Mouse (Mus musculus): ENCODE measurements around the gene Foxc1. TPM values are rescaled to one million over a fixed set of nuclear protein-coding genes. Genes with fewer than 3 reads are reported as not detected.

Foxc1 gene
- polyA plus RNA-seq, 1 experiment from 2014 or later, result 0.63 TPM

DNA sequence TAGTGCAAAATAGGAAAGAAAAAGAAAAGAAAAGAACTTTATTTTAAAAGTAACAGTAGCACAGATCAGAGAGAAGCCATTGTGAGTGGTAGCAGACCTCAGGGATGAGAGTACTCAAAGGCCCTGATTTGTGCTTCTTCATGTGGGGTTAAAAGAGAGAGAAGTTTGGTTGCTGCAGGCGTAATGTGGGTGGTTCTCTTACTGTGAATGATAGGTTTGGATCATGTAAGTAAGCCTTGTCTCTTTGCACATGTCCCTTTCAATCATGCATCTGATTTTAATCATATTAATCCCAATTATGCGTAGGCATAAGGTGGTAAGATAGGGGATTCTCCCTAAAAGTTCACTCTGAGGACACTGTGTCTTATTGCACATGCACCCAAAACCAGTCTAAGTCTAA is 24.4 kb upstream of the Foxc1 start:
- no peak for ATAC-seq
- H3K9me3 ChIP-seq (ENCODE audit: control insufficient read depth, low read length), result no peaks in the 10 kb centered on the region

DNA sequence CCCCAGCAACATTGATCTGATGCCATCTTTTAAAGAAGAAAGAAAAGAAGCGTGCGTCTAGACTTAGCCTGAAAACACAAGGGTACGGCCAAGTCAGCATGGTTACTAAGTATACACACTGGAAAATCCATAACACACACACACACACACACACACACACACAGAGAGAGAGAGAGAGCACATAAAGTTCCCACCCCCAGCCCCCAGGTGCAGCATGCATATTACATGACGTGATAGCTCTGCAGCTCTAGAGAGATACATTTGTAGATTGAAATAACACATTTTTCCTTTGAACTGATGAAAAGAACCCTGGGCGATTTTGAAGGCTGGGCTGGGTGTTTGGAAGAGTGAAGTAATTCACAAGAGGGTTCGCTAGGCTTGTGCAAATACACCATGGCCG is 21.7 kb upstream of the Foxc1 start:
- Histone ChIP-seq H3K4me1 (ENCODE audit: control insufficient read depth, insufficient read depth, low read depth, low read length) (no peaks in the 10 kb centered on the region), H3K9me3 (ENCODE audit: control insufficient read depth, low read length) (no peaks in the 10 kb centered on the region), H3K36me3 (ENCODE audit: control insufficient read depth, insufficient read depth, low read length) (no peaks in the 10 kb centered on the region), H3K27me3 (replicated peaks; ENCODE audit: control insufficient read depth, insufficient read depth, low read length) (no peaks in the 10 kb centered on the region), H3K4me3 (ENCODE audit: low read length) (no peak overlapping the region), H3K27ac (ENCODE audit: low read depth, low read length) (no peak overlapping the region), H3K4me2 (ENCODE audit: low read length) (no peak overlapping the region), H3K9ac (ENCODE audit: low read depth, low read length) (no peak overlapping the region)
- ATAC-seq, result no peak
- 82% methylated on average over 7 of the region's 7 CpGs for WGBS

More for the DNA sequence above, 24.4 kb upstream of the Foxc1 start:
- WGBS, result 92% methylated on average over 2 of the region's 2 CpGs
- Histone ChIP-seq H3K9ac (ENCODE audit: low read depth, low read length) (no peak overlapping the region), H3K36me3 (ENCODE audit: control insufficient read depth, insufficient read depth, low read length) (no peaks in the 10 kb centered on the region), H3K4me1 (ENCODE audit: control insufficient read depth, insufficient read depth, low read depth, low read length) (no peaks in the 10 kb centered on the region), H3K27me3 (replicated peaks; ENCODE audit: control insufficient read depth, insufficient read depth, low read length) (no peaks in the 10 kb centered on the region), H3K27ac (ENCODE audit: low read depth, low read length) (no peak overlapping the region), H3K4me3 (ENCODE audit: low read length) (no peak overlapping the region), H3K4me2 (ENCODE audit: low read length) (no peak overlapping the region)

DNA sequence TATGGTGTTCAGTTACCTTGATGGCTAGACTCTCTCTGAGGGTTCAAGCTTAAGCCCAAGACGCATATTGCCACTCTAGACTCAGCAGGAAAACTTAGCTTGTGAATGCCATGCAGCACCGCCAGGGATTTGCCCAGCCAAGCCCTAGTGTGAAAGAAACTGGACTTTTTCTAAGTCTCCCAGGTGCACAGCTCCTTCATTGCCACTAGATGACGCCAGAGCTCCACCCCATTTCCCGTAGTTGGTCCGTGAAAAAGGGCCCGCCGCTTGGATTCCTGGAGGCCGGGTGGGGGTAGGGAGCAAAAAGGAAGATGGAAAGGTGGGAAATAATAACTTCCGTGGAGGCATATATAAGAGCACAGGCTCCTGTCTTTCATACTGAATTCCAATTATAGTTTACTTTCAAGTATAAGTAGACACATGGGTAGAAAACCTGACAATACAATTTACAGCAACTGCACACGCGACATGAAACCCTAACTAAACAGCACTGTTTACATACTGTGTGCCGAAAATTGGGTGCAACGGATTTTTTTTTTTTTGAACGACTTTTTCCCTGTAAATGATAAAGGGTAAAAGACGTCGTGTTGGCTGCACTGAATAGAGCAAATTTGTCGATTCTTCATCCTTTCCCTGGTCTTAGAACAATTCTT is 13.8 kb upstream of the Foxc1 start:
- Histone ChIP-seq H3K9me3 (ENCODE audit: control insufficient read depth, low read length) (no peaks in the 10 kb centered on the region), H3K36me3 (ENCODE audit: control insufficient read depth, insufficient read depth, low read length) (no peaks in the 10 kb centered on the region), H3K4me3 (ENCODE audit: low read length) (peak overlapping the region; percentile 13; the same call in 1 of the 2 replicates), H3K27me3 (replicated peaks; ENCODE audit: control insufficient read depth, insufficient read depth, low read length) (no peaks in the 10 kb centered on the region; the same call in 1 of the 2 replicates), H3K9ac (ENCODE audit: low read depth, low read length) (no peak overlapping the region), H3K4me2 (ENCODE audit: low read length) (peak overlapping the region; percentile 45), H3K27ac (ENCODE audit: low read depth, low read length) (no peak overlapping the region), H3K4me1 (ENCODE audit: control insufficient read depth, insufficient read depth, low read depth, low read length) (no peaks in the 10 kb centered on the region)
- ATAC-seq, result peak; percentile 86
- WGBS, result 20% methylated on average over 17 of the region's 17 CpGs

DNA sequence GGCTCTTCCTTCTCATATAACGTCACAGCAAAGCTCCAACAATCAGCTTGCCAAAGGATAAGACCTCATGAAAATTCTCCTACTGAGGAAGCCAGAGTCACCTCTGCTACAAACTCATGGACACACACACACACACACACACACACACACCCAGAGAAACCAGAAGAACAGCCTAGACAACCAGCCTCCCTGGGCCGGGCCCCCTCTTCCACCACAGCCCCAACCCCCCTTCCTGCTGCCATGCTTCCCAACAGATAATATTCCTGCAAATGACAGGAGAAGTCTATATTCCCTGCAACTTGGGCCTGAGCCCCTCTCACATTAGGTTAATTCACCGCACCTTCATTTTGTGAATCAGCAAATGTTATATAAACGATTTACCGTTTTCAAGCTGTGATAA is 13.3 kb upstream of the Foxc1 start:
- WGBS, result 58% methylated on average over 5 of the region's 5 CpGs

DNA sequence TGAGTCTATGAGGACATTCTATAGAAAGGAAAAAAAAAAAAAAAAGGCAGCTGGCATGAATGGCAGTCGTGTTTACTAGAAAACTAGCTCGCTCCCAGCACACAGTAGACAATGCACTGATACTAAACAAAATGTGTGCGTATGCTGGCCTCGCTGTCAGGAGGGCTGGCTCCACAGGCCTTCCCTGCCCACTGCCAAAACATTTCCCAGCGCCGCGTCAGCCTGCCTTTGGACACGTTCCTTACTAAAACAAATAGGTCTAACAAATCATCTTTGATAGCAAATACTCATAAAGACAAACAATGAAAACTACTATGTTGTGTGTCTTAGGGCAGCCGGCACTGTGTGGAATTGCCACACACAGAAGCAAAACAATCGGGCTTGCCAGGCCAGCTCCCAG is 9.1 kb upstream of the Foxc1 start:
- Histone ChIP-seq H3K4me1 (ENCODE audit: control insufficient read depth, insufficient read depth, low read depth, low read length) (peaks cover 11% of the 10 kb centered on the region), H3K36me3 (ENCODE audit: control insufficient read depth, insufficient read depth, low read length) (no peaks in the 10 kb centered on the region), H3K4me2 (ENCODE audit: low read length) (peak overlapping the region; percentile 29), H3K27me3 (replicated peaks; ENCODE audit: control insufficient read depth, insufficient read depth, low read length) (peaks cover 32% of the 10 kb centered on the region), H3K27ac (ENCODE audit: low read depth, low read length) (no peak overlapping the region), H3K9me3 (ENCODE audit: control insufficient read depth, low read length) (no peaks in the 10 kb centered on the region), H3K9ac (ENCODE audit: low read depth, low read length) (no peak overlapping the region), H3K4me3 (ENCODE audit: low read length) (no peak overlapping the region)
- WGBS, result 45% methylated on average over 10 of the region's 10 CpGs
- ATAC-seq, result no peak

More for the DNA sequence above, 13.3 kb upstream of the Foxc1 start:
- no peaks in the 10 kb centered on the region for H3K9me3 ChIP-seq (ENCODE audit: control insufficient read depth, low read length)
- no peak for ATAC-seq
- H3K9ac ChIP-seq (ENCODE audit: low read depth, low read length), result no peak overlapping the region
- H3K27me3 ChIP-seq (replicated peaks; ENCODE audit: control insufficient read depth, insufficient read depth, low read length), result no peaks in the 10 kb centered on the region; the same call in 1 of the 2 replicates
- H3K4me3 ChIP-seq (ENCODE audit: low read length), result no peak overlapping the region
- no peak overlapping the region for H3K27ac ChIP-seq (ENCODE audit: low read depth, low read length)
- H3K4me2 ChIP-seq (ENCODE audit: low read length), result no peak overlapping the region
- H3K4me1 ChIP-seq (ENCODE audit: control insufficient read depth, insufficient read depth, low read depth, low read length), result no peaks in the 10 kb centered on the region
- H3K36me3 ChIP-seq (ENCODE audit: control insufficient read depth, insufficient read depth, low read length), result no peaks in the 10 kb centered on the region

DNA sequence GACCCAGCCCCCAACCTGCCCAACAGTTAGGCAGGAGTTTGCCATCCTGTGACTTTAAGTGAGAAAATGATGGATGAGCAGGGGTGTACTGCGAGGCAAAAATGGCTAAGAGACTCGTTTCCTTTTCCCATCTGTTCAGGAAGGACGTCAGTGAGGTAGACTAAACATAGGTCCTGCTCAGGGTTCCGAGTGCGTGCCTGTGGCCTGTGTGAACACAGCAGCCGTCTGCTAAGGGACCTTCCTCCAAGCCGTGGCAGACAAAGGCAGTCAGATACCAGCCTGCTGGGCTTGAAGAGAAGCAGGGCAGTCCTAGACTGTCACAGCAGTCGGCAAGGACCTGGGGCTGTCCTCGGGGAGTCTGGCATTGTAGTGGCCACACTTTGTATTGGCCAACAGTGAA is 8.4 kb upstream of the Foxc1 start:
- Histone ChIP-seq H3K9ac (ENCODE audit: low read depth, low read length) (no peak overlapping the region), H3K27me3 (replicated peaks; ENCODE audit: control insufficient read depth, insufficient read depth, low read length) (peaks cover 37% of the 10 kb centered on the region), H3K9me3 (ENCODE audit: control insufficient read depth, low read length) (no peaks in the 10 kb centered on the region), H3K4me3 (ENCODE audit: low read length) (no peak overlapping the region), H3K36me3 (ENCODE audit: control insufficient read depth, insufficient read depth, low read length) (no peaks in the 10 kb centered on the region), H3K27ac (ENCODE audit: low read depth, low read length) (no peak overlapping the region), H3K4me1 (ENCODE audit: control insufficient read depth, insufficient read depth, low read depth, low read length) (peaks cover 11% of the 10 kb centered on the region), H3K4me2 (ENCODE audit: low read length) (no peak overlapping the region)
- 29% methylated on average over 9 of the region's 9 CpGs for WGBS
- no peak for ATAC-seq

DNA sequence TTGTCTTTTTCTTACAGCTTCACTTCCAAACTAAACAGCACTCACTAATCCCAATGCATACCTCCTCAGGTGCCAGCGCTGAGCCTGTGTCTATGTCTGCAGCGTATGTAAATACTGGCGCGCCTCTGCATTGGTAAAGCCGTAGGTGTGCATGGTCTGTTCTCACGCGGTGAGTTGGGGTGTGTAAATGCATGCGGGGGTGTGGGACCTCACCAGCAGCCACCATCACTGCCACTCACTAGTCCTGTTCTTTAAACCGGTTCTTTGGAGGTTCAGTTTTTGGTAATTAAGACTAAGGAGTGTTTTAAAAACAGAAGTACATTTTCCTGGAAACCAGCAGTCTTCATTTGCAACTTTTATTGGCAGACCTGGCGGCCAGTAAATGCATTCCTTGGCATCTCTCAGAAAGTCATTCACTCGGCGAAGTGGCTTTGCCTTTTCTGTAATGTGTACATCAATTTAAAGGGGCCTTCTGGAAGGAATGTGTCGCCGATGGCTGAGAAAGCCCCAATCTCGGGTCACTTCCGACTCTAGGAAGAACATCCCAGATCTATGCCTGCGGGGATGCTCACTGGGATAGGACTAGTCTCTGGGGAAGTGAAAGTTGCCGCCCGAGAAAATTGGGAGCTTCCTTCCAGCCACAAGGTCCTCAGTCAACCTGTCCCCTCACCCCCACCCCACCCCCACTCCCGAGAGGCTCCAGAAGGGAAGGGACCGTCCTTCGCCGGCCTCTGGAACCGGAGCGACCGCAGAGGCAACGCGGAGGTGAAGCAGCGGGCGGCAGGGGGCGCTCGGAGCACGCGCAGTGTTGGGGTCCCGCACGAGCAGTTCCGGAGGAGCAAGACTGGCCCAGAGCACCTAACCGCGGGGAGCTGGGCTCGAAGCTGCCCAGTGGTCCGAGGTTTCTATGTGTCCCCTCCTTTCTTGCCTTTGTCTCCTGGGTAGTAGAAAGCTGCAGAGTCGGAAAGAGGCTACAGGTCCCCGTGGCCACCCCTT is 5.6 kb upstream of the Foxc1 start:
- peak overlapping the region; percentile 37 for H3K4me3 ChIP-seq (ENCODE audit: low read length)
- H3K27ac ChIP-seq (ENCODE audit: low read depth, low read length), result no peak overlapping the region
- H3K27me3 ChIP-seq (replicated peaks; ENCODE audit: control insufficient read depth, insufficient read depth, low read length), result peaks cover 50% of the 10 kb centered on the region
- H3K9ac ChIP-seq (ENCODE audit: low read depth, low read length), result peak overlapping the region; percentile 49; the same call in 1 of the 2 replicates
- no peaks in the 10 kb centered on the region for H3K36me3 ChIP-seq (ENCODE audit: control insufficient read depth, insufficient read depth, low read length)
- H3K4me1 ChIP-seq (ENCODE audit: control insufficient read depth, insufficient read depth, low read depth, low read length), result peaks cover 12% of the 10 kb centered on the region
- peak overlapping the region; percentile 67 for H3K4me2 ChIP-seq (ENCODE audit: low read length)
- H3K9me3 ChIP-seq (ENCODE audit: control insufficient read depth, low read length), result no peaks in the 10 kb centered on the region
- peak; percentile 91 for ATAC-seq
- 2% methylated on average over 37 of the region's 43 CpGs for WGBS

DNA sequence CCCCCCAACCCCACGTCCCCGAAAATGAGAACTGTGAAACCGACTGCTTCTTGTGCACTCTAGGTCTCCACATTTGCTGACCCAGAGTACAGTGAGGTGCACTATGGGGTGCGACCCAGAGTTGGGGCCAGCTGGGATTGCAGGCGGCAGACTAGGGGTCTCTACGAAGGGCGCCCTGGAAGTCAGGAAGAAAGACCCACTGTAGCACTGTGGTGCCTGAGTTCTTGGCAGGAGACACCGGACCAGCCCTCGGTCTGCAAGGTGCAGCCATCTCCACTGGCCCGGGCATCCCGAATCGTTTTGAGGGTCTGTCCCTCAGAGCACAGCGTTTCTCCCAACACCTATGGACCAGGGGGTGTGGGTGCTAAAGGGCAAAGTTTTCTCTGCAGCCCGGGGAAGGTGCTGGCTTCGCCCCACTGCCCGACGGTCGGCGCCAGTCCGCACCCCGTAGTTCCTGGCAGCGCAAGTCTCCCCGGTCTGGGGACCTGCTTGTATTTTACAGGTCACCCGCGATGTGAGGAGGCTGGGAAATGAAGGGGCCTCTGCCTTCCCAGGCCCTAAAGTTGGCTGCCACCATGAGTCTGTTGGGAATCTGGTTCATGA is 4.6 kb upstream of the Foxc1 start:
- no peak overlapping the region for H3K9ac ChIP-seq (ENCODE audit: low read depth, low read length)
- H3K36me3 ChIP-seq (ENCODE audit: control insufficient read depth, insufficient read depth, low read length), result no peaks in the 10 kb centered on the region
- peak overlapping the region; percentile 37 for H3K4me3 ChIP-seq (ENCODE audit: low read length)
- H3K4me1 ChIP-seq (ENCODE audit: control insufficient read depth, insufficient read depth, low read depth, low read length), result peaks cover 20% of the 10 kb centered on the region
- 2% methylated on average over 25 of the region's 25 CpGs for WGBS
- no peaks in the 10 kb centered on the region for H3K9me3 ChIP-seq (ENCODE audit: control insufficient read depth, low read length)
- peak overlapping the region; percentile 67 for H3K4me2 ChIP-seq (ENCODE audit: low read length)
- ATAC-seq, result 0 out of 2 replicates have a peak, but pooled peaks have one; percentile 22
- H3K27ac ChIP-seq (ENCODE audit: low read depth, low read length), result no peak overlapping the region
- H3K27me3 ChIP-seq (replicated peaks; ENCODE audit: control insufficient read depth, insufficient read depth, low read length), result peaks cover 54% of the 10 kb centered on the region

DNA sequence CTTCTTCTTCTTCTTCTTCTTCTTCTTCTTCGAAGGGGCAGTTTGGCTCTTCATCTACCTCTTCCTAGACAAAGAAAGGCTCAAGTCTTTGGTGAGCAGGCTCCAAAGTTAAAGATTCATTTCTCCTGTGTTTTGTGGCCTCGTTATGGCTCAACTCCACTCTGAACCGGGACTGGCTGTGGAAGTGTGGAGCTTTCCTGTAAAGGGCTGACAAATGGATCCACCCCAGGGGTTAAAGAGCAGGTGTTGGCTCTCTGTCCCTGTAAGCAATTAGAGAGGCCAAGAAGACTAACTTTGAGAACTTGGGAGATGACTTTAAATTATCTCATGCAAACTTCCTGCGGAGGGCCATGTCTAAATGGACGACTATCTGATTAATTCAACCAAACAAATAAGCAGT is 4.0 kb upstream of the Foxc1 start:
- Histone ChIP-seq H3K4me3 (ENCODE audit: low read length) (no peak overlapping the region), H3K36me3 (ENCODE audit: control insufficient read depth, insufficient read depth, low read length) (no peaks in the 10 kb centered on the region), H3K9ac (ENCODE audit: low read depth, low read length) (no peak overlapping the region), H3K27ac (ENCODE audit: low read depth, low read length) (no peak overlapping the region), H3K4me1 (ENCODE audit: control insufficient read depth, insufficient read depth, low read depth, low read length) (peaks cover 27% of the 10 kb centered on the region), H3K27me3 (replicated peaks; ENCODE audit: control insufficient read depth, insufficient read depth, low read length) (peaks cover 54% of the 10 kb centered on the region), H3K4me2 (ENCODE audit: low read length) (no peak overlapping the region), H3K9me3 (ENCODE audit: control insufficient read depth, low read length) (no peaks in the 10 kb centered on the region)
- no peak for ATAC-seq
- WGBS, result 8% methylated on average over 5 of the region's 5 CpGs

All from hindbrain, embryonic 16.5 days (tissue).